Mouse (Mus musculus) spleen, adult 2 months (tissue): ENCODE data around the gene Tlr7.

Experiments used
- CTCF ChIP-seq: fragments of 200-500 bp; IDR thresholded peaks from 2 replicates; pipeline ENCODE4 v1.5.1; 2011; ENCODE audit warnings: mild to moderate bottlenecking, inconsistent platforms; ENCODE audit not compliant: insufficient read depth, insufficient read length, insufficient replicate concordance; ENCODE audit errors: extremely low read depth
- POLR2A ChIP-seq: fragments of 200-500 bp; IDR thresholded peaks from 2 replicates; pipeline ENCODE4 v1.6.1; 2011; ENCODE audit warnings: low read depth, low read length, inconsistent platforms

DNA sequence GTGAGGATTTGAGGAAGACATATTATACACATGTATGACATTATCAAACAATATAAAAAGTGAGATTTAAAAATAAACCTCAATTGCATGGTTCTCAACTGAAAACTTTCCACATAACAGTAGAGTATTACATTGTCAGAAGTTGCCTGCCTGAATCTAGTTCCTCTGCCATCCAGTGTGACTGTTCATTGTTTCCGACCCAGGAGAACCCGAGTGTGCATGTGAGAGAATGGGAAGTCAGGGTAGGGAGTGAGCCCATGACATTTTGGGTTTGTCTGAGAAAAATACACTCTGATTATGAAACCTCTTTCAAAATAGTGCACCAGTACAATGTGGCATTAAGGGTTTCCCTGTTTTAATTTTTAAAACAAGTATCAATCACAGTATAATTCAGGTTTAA lies 23.3 kb upstream of the Tlr7 start:
- TF ChIP-seq POLR2A (no peak), CTCF (no peak)
